Mouse (Mus musculus) urinary bladder, postnatal 36 days (tissue): ENCODE measurements around the gene Ldah.
"Not testable (repeated sequence)": the region's sequence is repeated elsewhere in the genome, so short reads cannot be mapped to it uniquely, and the experiment has no call there.

Experiments used
- DNase-seq, 2 experiments: peaks; one replicate each; pipeline ENCODE4 v3.0.0; 2022; ENCODE audit warnings: low spot score in 2 of 2, mixed read lengths in 1 of 2

The Ldah gene

GRCm38 (mm10) chr12:8207978-8208403 is at the start of gene Ldah:
Gene Ldah, plus strand, starts transcription at chr12:8208107.
- DNase-seq, result peak; percentile 82 to 89

GRCm38 (mm10) chr12:8167743-8168142 is 40.2 kb upstream of the Ldah start:
- DNase-seq, result no peak

- DNase-seq, result no peak
Observed at GRCm38 (mm10) chr12:8180921-8181320, 27.0 kb upstream of the Ldah start.

- DNase-seq, result no peak
Observed at GRCm38 (mm10) chr12:8181744-8182143, 26.2 kb upstream of the Ldah start.

- no peak for DNase-seq
Observed at GRCm38 (mm10) chr12:8184518-8184917, 23.4 kb upstream of the Ldah start.

- no peak for DNase-seq
Observed at GRCm38 (mm10) chr12:8188161-8188560, 19.7 kb upstream of the Ldah start.

GRCm38 (mm10) chr12:8188796-8189535 is 18.9 kb upstream of the Ldah start:
- not testable (repeated sequence) for DNase-seq

GRCm38 (mm10) chr12:8189722-8190121 is 18.2 kb upstream of the Ldah start:
- DNase-seq, result no peak

GRCm38 (mm10) chr12:8205721-8206120 is 2.2 kb upstream of the Ldah start:
- DNase-seq, result no peak

- no peak for DNase-seq
Observed at GRCm38 (mm10) chr12:8207578-8207977, 329 bp upstream of the Ldah start.

GRCm38 (mm10) chr12:8216392-8217280 is 8.7 kb downstream of the Ldah start:
- peak in 1 of 2 experiments; percentile 9 for DNase-seq

GRCm38 (mm10) chr12:8223036-8223435 is 15.1 kb downstream of the Ldah start:
- DNase-seq, result peak in 1 of 2 experiments; percentile 23

- no peak for DNase-seq
Observed at GRCm38 (mm10) chr12:8231101-8231500, 23.2 kb downstream of the Ldah start.

GRCm38 (mm10) chr12:8232679-8233078 is 24.8 kb downstream of the Ldah start:
- DNase-seq, result peak in 1 of 2 experiments; percentile 11

- DNase-seq, result no peak
Observed at GRCm38 (mm10) chr12:8242181-8242580, 34.3 kb downstream of the Ldah start.

GRCm38 (mm10) chr12:8244746-8245145 is 36.8 kb downstream of the Ldah start:
- no peak for DNase-seq

- DNase-seq, result no peak
Observed at GRCm38 (mm10) chr12:8260297-8260696, 52.4 kb downstream of the Ldah start.

- DNase-seq, result no peak
Observed at GRCm38 (mm10) chr12:8266311-8266710, 58.4 kb downstream of the Ldah start.

GRCm38 (mm10) chr12:8269627-8270026 is 61.7 kb downstream of the Ldah start:
- DNase-seq, result no peak

- no peak for DNase-seq
Observed at GRCm38 (mm10) chr12:8271405-8271804, 63.5 kb downstream of the Ldah start.

- no peak for DNase-seq
Observed at GRCm38 (mm10) chr12:8273471-8274171, 65.7 kb downstream of the Ldah start.

GRCm38 (mm10) chr12:8275424-8275823 is 67.5 kb downstream of the Ldah start:
- DNase-seq, result no peak
